Mouse (Mus musculus) intestine, embryonic 16.5 days (tissue): ENCODE measurements around the gene Camk2n1. TPM values are rescaled to one million over a fixed set of nuclear protein-coding genes. Genes with fewer than 3 reads are reported as not detected.

Source experiments
- ATAC-seq: fragments of 200-750 bp; cut with Nextera tagmentation; 2 replicates; pipeline ENCODE4 v1.8.0; 2017; ENCODE audit warnings: moderate TSS enrichment, moderate library complexity
- H3K27ac ChIP-seq: fragments of 300-500 bp; sonication (generic); 2 replicates; pipeline ENCODE4 v1.5.1; 2014; ENCODE audit warnings: mild to moderate bottlenecking, low read length
- H3K27me3 ChIP-seq: fragments of 300-500 bp; sonication (generic); replicated peaks from 2 replicates; pipeline ENCODE4 v1.6.1; 2014; ENCODE audit warnings: low read length, control low read depth, mixed read lengths; ENCODE audit not compliant: control insufficient read depth, insufficient read depth
- H3K36me3 ChIP-seq: fragments of 300-500 bp; sonication (generic); 2 replicates; pipeline ENCODE4 v1.6.1; 2014; ENCODE audit warnings: low read length, control low read depth; ENCODE audit not compliant: control insufficient read depth, insufficient read depth
- H3K4me1 ChIP-seq: fragments of 300-500 bp; sonication (generic); 2 replicates; pipeline ENCODE4 v1.6.1; 2014; ENCODE audit warnings: low read length, control low read depth, mixed read lengths; ENCODE audit not compliant: control insufficient read depth, insufficient read depth
- H3K4me2 ChIP-seq: fragments of 300-500 bp; sonication (generic); 2 replicates; pipeline ENCODE4 v1.6.1; 2014; ENCODE audit warnings: low read depth, low read length, control low read depth
- H3K4me3 ChIP-seq: fragments of 300-500 bp; sonication (generic); 2 replicates; pipeline ENCODE4 v1.5.1; 2014; ENCODE audit warnings: mild to moderate bottlenecking, low read length
- H3K9ac ChIP-seq: fragments of 300-500 bp; sonication (generic); 2 replicates; pipeline ENCODE4 v1.6.1; 2014; ENCODE audit warnings: low read depth, low read length
- H3K9me3 ChIP-seq: fragments of 300-500 bp; sonication (generic); 2 replicates; pipeline ENCODE4 v1.6.1; 2016; ENCODE audit warnings: low read length, control low read depth; ENCODE audit not compliant: control insufficient read depth
- WGBS: fragments of 180-500 bp; shearing (Covaris S2); extraction: QIAGEN DNeasy Blood & Tissue Kit; methylation state at CpG from one replicate; pipeline ENCODE4 v1.1.7; 2014; 5-methylcytosine and 5-hydroxymethylcytosine counted together
- polyA plus RNA-seq: library from polyadenylated mRNA; unstranded; fragments of >200 nt; fragmentation: Nextera tagmentation; extraction: Ambion mirVana; gene quantifications from 2 replicates; pipeline ENCODE4 v1.2.1, GENCODE M21; 2015

Gene Camk2n1
- polyA plus RNA-seq, 1 experiment from 2014 or later, result 3.6 TPM

DNA sequence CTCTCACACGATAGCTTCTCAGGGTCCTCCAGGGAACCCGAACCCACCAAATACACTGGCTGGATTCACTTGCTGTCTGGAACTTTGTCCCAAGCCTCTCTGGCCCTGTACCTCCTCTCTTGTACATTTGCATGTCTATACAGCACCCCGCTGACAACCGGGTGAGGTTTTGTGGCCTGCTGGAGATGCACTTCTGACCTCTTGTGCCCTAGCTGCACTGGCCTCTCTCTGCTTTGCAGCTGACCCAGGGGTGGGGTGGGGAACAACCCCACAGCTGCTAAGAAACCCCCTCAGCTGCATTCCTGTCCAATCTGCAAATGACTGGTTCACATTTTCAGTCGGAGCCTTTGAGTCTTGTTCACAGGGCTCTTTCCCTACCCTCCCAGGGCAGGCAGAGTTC lies 9.2 kb upstream of the Camk2n1 start:
- no peaks in the 10 kb centered on the region for H3K27me3 ChIP-seq
- no peak overlapping the region for H3K27ac ChIP-seq
- no peak for ATAC-seq
- peaks cover 4% of the 10 kb centered on the region for H3K36me3 ChIP-seq
- no peak overlapping the region for H3K9ac ChIP-seq
- no peak overlapping the region for H3K4me2 ChIP-seq
- no peak overlapping the region for H3K4me3 ChIP-seq
- 30% methylated on average over 5 of the region's 5 CpGs for WGBS
- H3K4me1 ChIP-seq, result 0 out of 2 replicates have a peak, but pooled peaks cover 2% of the 10 kb centered on the region
- H3K9me3 ChIP-seq, result no peaks in the 10 kb centered on the region

DNA sequence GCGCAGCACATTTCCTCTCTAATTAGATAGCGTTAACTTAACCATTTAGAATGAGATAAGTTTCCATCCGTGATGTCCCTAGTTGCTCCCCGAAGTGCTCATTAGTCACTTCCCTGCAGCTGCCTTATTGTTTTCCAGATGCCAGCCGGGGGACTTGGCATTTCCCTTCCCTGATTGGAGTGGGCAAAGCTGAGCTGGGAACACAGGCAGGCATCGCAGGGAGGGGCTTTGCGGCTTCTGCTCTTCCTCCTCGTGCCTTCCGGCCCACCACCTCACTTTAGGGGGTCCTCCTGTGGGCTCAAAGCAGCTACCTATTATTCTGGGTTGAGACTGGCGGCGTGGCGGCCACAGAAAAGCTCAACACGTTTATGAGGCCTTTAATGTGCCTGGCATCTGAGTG lies 7.1 kb upstream of the Camk2n1 start:
- Histone ChIP-seq H3K4me2 (no peak overlapping the region), H3K36me3 (no peaks in the 10 kb centered on the region), H3K27me3 (no peaks in the 10 kb centered on the region), H3K9ac (no peak overlapping the region), H3K27ac (no peak overlapping the region), H3K4me3 (no peak overlapping the region), H3K4me1 (0 out of 2 replicates have a peak, but pooled peaks cover 2% of the 10 kb centered on the region), H3K9me3 (no peaks in the 10 kb centered on the region)
- 30% methylated on average over 13 of the region's 13 CpGs for WGBS
- ATAC-seq, result peak; percentile 2; the same call in 1 of the 2 replicates

- Histone ChIP-seq H3K9ac (peak overlapping the region; percentile 26; the same call in 1 of the 2 replicates), H3K9me3 (no peaks in the 10 kb centered on the region), H3K4me1 (0 out of 2 replicates have a peak, but pooled peaks cover 2% of the 10 kb centered on the region), H3K27me3 (no peaks in the 10 kb centered on the region), H3K36me3 (no peaks in the 10 kb centered on the region), H3K27ac (no peak overlapping the region), H3K4me2 (no peak overlapping the region), H3K4me3 (no peak overlapping the region)
- WGBS, result under 1% methylated on average over 8 of the region's 8 CpGs
- peak; percentile 90 for ATAC-seq
These were observed 6.7 kb upstream of the Camk2n1 start for GRCm38 (mm10) chr4:138447387-138447786.

GRCm38 (mm10) chr4:138447827-138448602 lies 6.1 kb upstream of the Camk2n1 start:
- Histone ChIP-seq H3K36me3 (no peaks in the 10 kb centered on the region), H3K9ac (peak overlapping the region; percentile 26; the same call in 1 of the 2 replicates), H3K4me2 (no peak overlapping the region), H3K4me3 (no peak overlapping the region), H3K27ac (no peak overlapping the region), H3K27me3 (no peaks in the 10 kb centered on the region), H3K4me1 (peaks cover 3% of the 10 kb centered on the region; the same call in 1 of the 2 replicates), H3K9me3 (no peaks in the 10 kb centered on the region)
- peak; percentile 11; the same call in 1 of the 2 replicates for ATAC-seq
- WGBS, result 50% methylated on average over 15 of the region's 15 CpGs

- H3K36me3 ChIP-seq, result no peaks in the 10 kb centered on the region
- no peaks in the 10 kb centered on the region for H3K27me3 ChIP-seq
- H3K4me3 ChIP-seq, result no peak overlapping the region
- no peak overlapping the region for H3K27ac ChIP-seq
- peaks cover 12% of the 10 kb centered on the region for H3K4me1 ChIP-seq
- H3K4me2 ChIP-seq, result no peak overlapping the region
- ATAC-seq, result no peak
- no peak overlapping the region for H3K9ac ChIP-seq
- WGBS, result 67% methylated on average over 7 of the region's 7 CpGs
- H3K9me3 ChIP-seq, result no peaks in the 10 kb centered on the region
These were observed 5.1 kb upstream of the Camk2n1 start for GRCm38 (mm10) chr4:138448872-138449615.

DNA sequence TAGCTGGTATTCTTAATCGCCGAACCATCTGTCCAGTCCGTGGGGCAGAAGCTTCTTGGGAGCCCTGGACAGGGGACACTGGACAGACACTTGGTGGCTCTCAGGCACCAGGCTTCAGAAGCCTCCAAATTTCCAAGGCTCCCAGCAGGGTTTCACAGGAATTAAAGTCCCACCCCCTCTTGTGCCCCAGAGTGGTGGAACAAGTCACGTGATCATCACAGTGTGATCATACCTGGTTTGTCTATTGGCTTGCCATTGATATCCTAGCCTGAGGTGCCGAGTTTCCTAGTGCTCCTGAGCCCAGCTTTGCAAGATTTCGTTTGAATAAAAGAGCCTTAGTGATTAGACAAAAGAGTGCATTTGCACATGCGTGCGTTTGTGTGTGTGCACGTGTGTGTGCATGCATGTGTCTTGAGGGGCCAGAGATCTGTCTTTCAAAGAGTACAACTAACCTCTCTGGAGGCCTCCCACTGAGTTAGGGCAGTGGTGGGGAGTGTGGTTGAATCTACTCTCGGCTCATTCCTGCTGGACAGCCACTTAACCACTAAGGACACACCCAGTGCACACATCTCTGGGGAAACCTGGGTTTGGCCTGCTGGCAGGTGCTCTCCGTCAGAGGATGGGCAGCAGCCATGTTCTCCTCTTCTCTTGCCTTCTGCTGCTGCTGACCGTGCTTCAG lies 4.3 kb upstream of the Camk2n1 start:
- Histone ChIP-seq H3K4me2 (no peak overlapping the region), H3K4me1 (peaks cover 12% of the 10 kb centered on the region), H3K27me3 (no peaks in the 10 kb centered on the region), H3K4me3 (no peak overlapping the region), H3K9ac (no peak overlapping the region), H3K9me3 (no peaks in the 10 kb centered on the region), H3K36me3 (no peaks in the 10 kb centered on the region), H3K27ac (no peak overlapping the region)
- WGBS, result 61% methylated on average over 12 of the region's 12 CpGs
- no peak for ATAC-seq

DNA sequence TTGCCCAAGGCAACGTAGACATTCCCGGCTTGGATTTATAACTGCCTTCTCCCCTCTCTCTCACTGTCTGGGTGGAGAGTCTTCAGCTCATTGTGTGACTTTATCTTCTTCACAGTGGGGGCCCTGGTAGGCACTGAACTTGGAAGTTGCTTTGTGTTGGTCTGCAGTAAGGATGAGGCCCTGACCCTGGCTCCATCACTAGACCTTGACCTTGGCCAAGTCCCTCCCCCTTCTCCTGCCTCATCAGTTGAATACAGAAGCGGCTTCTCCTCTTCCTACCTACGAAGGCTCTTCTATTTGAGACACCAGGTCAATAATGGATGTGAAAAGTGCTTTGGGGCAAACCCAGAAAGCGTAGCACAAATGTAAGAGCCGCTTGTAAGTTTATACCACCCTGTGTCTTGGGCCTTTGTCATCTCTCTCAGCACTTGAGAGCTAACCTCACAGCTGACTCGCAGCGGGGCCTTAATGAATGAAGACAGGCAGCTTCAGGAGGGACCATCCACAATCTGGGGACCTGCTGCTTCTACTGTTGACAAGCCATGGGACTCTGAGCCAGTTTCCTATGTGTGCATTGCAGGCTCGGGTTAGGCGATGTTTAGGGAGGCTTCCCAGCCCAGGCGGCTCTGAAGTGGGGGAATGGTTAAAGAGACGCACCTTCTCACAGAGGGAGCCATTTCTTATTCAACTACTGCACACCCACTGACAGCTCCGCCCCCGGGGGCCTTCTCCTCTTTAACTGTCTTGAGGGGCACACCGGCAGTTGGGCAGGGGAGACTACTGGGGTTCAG lies 1.6 kb upstream of the Camk2n1 start:
- WGBS, result 49% methylated on average over 15 of the region's 15 CpGs
- no peaks in the 10 kb centered on the region for H3K36me3 ChIP-seq
- H3K9me3 ChIP-seq, result no peaks in the 10 kb centered on the region
- peaks cover 19% of the 10 kb centered on the region for H3K4me1 ChIP-seq
- no peak overlapping the region for H3K4me2 ChIP-seq
- H3K4me3 ChIP-seq, result no peak overlapping the region
- no peaks in the 10 kb centered on the region for H3K27me3 ChIP-seq
- H3K27ac ChIP-seq, result no peak overlapping the region
- ATAC-seq, result no peak
- no peak overlapping the region for H3K9ac ChIP-seq

GRCm38 (mm10) chr4:138453097-138453752 lies 889 bp upstream of the Camk2n1 start:
- peaks cover 17% of the 10 kb centered on the region for H3K4me1 ChIP-seq
- no peaks in the 10 kb centered on the region for H3K27me3 ChIP-seq
- H3K9me3 ChIP-seq, result no peaks in the 10 kb centered on the region
- peak overlapping the region; percentile 89 for H3K4me3 ChIP-seq
- peak overlapping the region; percentile 96 for H3K9ac ChIP-seq
- H3K36me3 ChIP-seq, result no peaks in the 10 kb centered on the region
- peak; percentile 41 for ATAC-seq
- H3K4me2 ChIP-seq, result peak overlapping the region; percentile 75
- H3K27ac ChIP-seq, result peak overlapping the region; percentile 93
- 12% methylated on average over 19 of the region's 19 CpGs for WGBS
